Mouse (Mus musculus): Measurements from ENCODE around the gene Msantd1.

GRCm38 (mm10) chr5:34972471-34972870 is 64.7 kb downstream of the Msantd1 start:
- TF ChIP-seq EP300 (optimal IDR thresholded peaks at IDR 0.05), result no peak
- TF ChIP-seq CTCF (IDR thresholded peaks at IDR 0.05; ENCODE audit: low read depth), result no peak

All from stomach, postnatal 0 days (tissue).